Mouse (Mus musculus): Measurements from ENCODE around the gene Galp. TPM values are rescaled to one million over a fixed set of nuclear protein-coding genes. Genes with fewer than 3 reads are reported as not detected.
A peak's percentile ranks its signal among the peaks of the same experiment; 100 is the strongest.
"Not testable (repeated sequence)": the region's sequence is repeated elsewhere in the genome, so short reads cannot be mapped to it uniquely, and the experiment has no call there.

Galp gene
- polyA plus RNA-seq, 1 experiment = not detected

DNA sequence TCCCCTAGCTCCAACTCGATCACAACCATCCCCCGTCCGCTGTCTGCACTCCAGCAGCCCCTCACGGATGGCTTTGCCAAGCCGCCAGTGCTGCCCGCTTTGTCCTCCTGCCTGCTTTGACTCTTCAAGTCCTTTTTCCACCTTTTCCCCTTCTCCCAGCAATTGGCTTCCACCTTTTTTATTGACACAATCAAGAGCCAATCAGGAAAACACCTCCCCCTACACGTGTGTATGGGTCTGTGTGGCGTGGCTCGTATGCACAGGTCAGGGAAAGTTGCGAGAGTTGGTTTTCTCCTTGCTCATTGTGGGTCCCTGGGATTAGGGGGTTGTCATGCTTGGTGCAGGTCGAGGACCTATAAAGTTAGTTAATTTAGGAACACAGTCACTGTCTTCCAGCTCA lies 42.9 kb downstream of the Galp start:
- no peaks in the 10 kb centered on the region for H3K27me3 ChIP-seq (ENCODE audit: control insufficient read depth, insufficient read depth, low read length)
- no peak for DNase-seq
- WGBS = 47% methylated on average over 11 of the region's 11 CpGs

DNA sequence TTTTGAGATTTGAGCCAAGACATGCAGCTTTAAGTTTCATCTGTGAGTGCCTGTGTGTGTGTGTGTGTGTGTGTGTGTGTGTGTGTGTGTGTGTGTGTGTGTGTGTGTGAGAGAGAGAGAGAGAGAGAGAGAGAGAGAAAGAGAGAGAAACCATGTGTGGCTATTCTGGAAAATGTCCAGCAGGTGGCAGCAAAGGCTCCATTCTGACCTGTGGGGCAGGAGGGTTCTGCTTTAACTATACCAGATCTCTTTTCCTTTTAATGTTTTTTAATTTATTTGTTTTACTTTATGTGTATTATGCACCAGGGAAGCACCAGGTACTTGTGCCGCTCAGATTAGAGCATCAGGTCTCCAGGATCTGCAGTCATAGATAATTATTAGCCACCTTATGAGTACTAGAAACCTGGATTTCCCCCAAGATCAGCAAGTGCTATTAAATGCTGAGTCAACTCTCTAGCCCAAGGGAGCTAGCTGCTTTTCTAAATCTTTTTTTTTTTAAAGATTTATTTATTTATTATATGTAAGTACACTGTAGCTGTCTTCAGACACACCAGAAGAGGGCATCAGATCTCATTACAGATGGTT lies 44.0 kb downstream of the Galp start:
- H3K4me3 ChIP-seq (ENCODE audit: control insufficient read depth, insufficient read depth, low read length); H3K27ac ChIP-seq (ENCODE audit: control insufficient read depth, insufficient read depth, low read length); H3K27me3 ChIP-seq (ENCODE audit: control insufficient read depth, insufficient read depth, low read length); H3K4me1 ChIP-seq (replicated peaks; ENCODE audit: control insufficient read depth, insufficient read depth, low read length); H3K36me3 ChIP-seq (ENCODE audit: control insufficient read depth, insufficient read depth, low read length): not testable (repeated sequence)
- peak; percentile 28 for DNase-seq
- WGBS = 21% methylated on average over 1 of the region's 1 CpGs

More for the DNA sequence above, 42.9 kb downstream of the Galp start:
- no peaks in the 10 kb centered on the region for H3K36me3 ChIP-seq (ENCODE audit: control insufficient read depth, insufficient read depth, low read length)
- H3K27ac ChIP-seq (ENCODE audit: control insufficient read depth, insufficient read depth, low read length) = no peak overlapping the region
- no peaks in the 10 kb centered on the region for H3K4me1 ChIP-seq (replicated peaks; ENCODE audit: control insufficient read depth, insufficient read depth, low read length)
- no peak for TF ChIP-seq POLR2A (IDR thresholded peaks at IDR 0.05; ENCODE audit: control insufficient read depth, extremely low read depth, insufficient read depth, low read length, poor library complexity)
- no peak for TF ChIP-seq CTCF (IDR thresholded peaks at IDR 0.05; ENCODE audit: borderline replicate concordance, control insufficient read depth, extremely low read depth, insufficient read depth, low read length, poor library complexity)
- no peak overlapping the region for H3K4me3 ChIP-seq (ENCODE audit: control insufficient read depth, insufficient read depth, low read length)

DNA sequence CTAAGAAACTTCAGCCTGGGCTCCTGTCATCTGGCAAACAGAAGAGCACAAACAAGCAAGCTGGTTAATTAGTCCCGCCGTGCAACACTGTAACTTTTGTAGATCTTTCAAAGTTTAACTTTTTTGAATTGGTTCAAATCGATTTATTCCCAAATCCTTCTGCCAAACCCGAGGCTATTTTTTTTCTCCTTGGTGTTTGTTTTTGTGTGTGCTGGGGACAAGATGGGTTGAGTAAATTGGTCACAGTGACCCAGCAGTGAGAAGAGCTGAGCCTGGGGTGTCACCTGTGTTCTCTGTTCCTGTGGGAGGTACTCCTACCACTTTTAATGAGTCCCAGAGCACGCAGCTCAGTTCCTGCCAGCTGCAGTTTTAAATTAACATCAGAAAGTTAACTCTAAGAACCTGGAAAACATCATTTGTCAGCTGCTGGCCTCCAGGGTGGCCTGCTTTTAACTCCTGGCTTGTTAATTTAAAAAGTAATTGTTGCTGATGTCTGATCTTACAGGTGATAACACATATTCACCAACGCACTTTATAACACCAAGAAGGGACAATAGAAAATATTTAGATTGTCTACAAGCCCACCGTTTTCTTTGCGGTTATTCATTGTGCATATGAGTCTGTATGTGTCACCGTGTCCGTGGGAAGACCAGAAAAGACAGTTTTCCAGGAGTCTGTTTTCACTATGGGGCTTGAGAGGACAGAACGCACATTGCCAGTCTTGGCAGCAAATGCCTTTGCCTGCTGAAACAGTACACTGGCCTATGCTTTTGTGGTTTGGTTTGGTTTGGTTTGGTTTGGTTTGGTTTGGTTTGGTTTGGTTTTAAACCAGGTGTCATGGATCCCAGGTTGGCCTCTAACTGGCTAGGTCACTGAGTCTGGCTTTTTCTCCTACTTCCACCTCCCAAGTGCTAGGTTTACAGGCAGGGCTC lies 47.7 kb downstream of the Galp start:
- TF ChIP-seq CTCF (IDR thresholded peaks at IDR 0.05; ENCODE audit: borderline replicate concordance, control insufficient read depth, extremely low read depth, insufficient read depth, low read length, poor library complexity) = no peak
- Histone ChIP-seq H3K4me1 (replicated peaks; ENCODE audit: control insufficient read depth, insufficient read depth, low read length) (no peaks in the 10 kb centered on the region), H3K4me3 (ENCODE audit: control insufficient read depth, insufficient read depth, low read length) (no peak overlapping the region), H3K27me3 (ENCODE audit: control insufficient read depth, insufficient read depth, low read length) (no peaks in the 10 kb centered on the region), H3K36me3 (ENCODE audit: control insufficient read depth, insufficient read depth, low read length) (no peaks in the 10 kb centered on the region), H3K27ac (ENCODE audit: control insufficient read depth, insufficient read depth, low read length) (no peak overlapping the region)
- no peak for DNase-seq
- WGBS = 57% methylated on average over 11 of the region's 11 CpGs

DNA sequence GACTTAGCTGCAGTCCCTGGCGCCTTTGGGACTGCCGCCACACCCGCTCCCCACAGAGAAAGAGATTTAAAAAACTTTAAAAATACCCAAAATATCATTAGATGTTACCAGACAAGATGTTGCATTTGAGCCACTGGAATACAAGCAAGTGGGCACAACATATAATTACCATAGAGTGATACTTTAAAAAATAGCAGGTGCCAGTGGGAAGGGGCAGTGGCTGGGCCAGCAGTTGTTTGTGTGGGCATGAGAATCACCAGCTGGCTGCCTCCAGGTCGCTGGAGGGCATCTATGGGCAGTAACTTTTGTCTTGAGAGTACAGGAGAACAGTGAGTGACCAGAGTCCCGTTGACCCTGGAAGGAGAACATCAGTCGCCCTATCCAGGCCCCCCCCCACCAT lies 55.5 kb downstream of the Galp start, which contains the start of gene Epp13:
Epp13 (plus strand) TSS at position 301 of the 400 bp plus-strand sequence.
- Histone ChIP-seq H3K4me3 (ENCODE audit: control insufficient read depth, insufficient read depth, low read length) (no peak within 1 kb of the TSS), H3K27ac (ENCODE audit: control insufficient read depth, insufficient read depth, low read length) (no peak within 1 kb of the TSS), H3K27me3 (ENCODE audit: control insufficient read depth, insufficient read depth, low read length) (no peaks in the 10 kb centered on the region), H3K4me1 (replicated peaks; ENCODE audit: control insufficient read depth, insufficient read depth, low read length) (no peaks in the 10 kb centered on the region), H3K36me3 (ENCODE audit: control insufficient read depth, insufficient read depth, low read length) (no peaks in the 10 kb centered on the region)
- 81% methylated on average over 6 of the region's 6 CpGs for WGBS
- no peak for TF ChIP-seq CTCF (IDR thresholded peaks at IDR 0.05; ENCODE audit: borderline replicate concordance, control insufficient read depth, extremely low read depth, insufficient read depth, low read length, poor library complexity)
- no peak for TF ChIP-seq POLR2A (IDR thresholded peaks at IDR 0.05; ENCODE audit: control insufficient read depth, extremely low read depth, insufficient read depth, low read length, poor library complexity)
- DNase-seq = no peak

DNA sequence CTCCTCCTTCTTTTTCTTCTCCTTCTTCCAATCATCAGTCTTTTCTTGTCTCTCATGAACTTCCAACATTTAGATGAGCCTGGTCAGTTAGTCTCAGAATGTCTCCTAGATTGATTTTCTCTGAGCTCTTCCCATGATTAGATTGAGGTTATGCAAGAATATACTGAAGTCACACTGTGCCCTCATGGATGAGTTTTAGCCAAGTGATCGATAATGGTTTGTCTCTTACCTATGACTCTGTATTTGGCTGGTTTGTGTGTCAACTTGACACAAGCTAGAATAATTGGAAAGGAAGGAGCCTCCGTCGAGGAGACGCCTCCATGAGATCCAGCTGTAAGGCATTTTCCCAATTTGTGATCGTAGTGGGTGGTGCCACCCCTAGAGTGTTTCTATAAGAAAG lies 57.6 kb downstream of the Galp start:
- no peaks in the 10 kb centered on the region for H3K36me3 ChIP-seq (ENCODE audit: control insufficient read depth, insufficient read depth, low read length)
- WGBS = 98% methylated on average over 5 of the region's 5 CpGs
- TF ChIP-seq CTCF (IDR thresholded peaks at IDR 0.05; ENCODE audit: borderline replicate concordance, control insufficient read depth, extremely low read depth, insufficient read depth, low read length, poor library complexity) = no peak
- no peak for TF ChIP-seq POLR2A (IDR thresholded peaks at IDR 0.05; ENCODE audit: control insufficient read depth, extremely low read depth, insufficient read depth, low read length, poor library complexity)
- H3K27ac ChIP-seq (ENCODE audit: control insufficient read depth, insufficient read depth, low read length) = no peak overlapping the region
- DNase-seq = no peak
- H3K27me3 ChIP-seq (ENCODE audit: control insufficient read depth, insufficient read depth, low read length) = no peaks in the 10 kb centered on the region
- no peak overlapping the region for H3K4me3 ChIP-seq (ENCODE audit: control insufficient read depth, insufficient read depth, low read length)
- no peaks in the 10 kb centered on the region for H3K4me1 ChIP-seq (replicated peaks; ENCODE audit: control insufficient read depth, insufficient read depth, low read length)

DNA sequence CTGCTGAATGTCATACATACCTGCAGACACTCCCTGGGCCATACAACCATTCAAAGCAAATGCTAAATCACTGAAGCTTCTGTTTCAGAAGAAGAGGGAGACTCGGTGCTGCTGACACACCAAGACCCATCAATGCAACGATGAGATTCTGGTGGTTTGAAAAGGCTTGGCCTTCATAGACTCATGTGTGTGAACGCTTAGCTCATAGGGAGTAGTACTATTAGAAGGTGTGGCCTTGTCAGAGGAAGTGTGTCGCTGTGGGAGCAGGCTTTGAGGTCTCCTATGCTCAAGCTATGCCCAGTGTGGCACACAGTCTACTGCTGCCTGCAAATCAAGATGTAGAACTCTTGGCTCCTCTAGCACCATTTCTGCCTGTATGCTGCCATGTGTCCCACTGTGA lies 60.5 kb downstream of the Galp start:
- no peaks in the 10 kb centered on the region for H3K27me3 ChIP-seq (ENCODE audit: control insufficient read depth, insufficient read depth, low read length)
- TF ChIP-seq POLR2A (IDR thresholded peaks at IDR 0.05; ENCODE audit: control insufficient read depth, extremely low read depth, insufficient read depth, low read length, poor library complexity) = no peak
- no peak for TF ChIP-seq CTCF (IDR thresholded peaks at IDR 0.05; ENCODE audit: borderline replicate concordance, control insufficient read depth, extremely low read depth, insufficient read depth, low read length, poor library complexity)
- no peaks in the 10 kb centered on the region for H3K4me1 ChIP-seq (replicated peaks; ENCODE audit: control insufficient read depth, insufficient read depth, low read length)
- 88% methylated on average over 4 of the region's 4 CpGs for WGBS
- no peak overlapping the region for H3K27ac ChIP-seq (ENCODE audit: control insufficient read depth, insufficient read depth, low read length)
- no peak overlapping the region for H3K4me3 ChIP-seq (ENCODE audit: control insufficient read depth, insufficient read depth, low read length)
- H3K36me3 ChIP-seq (ENCODE audit: control insufficient read depth, insufficient read depth, low read length) = no peaks in the 10 kb centered on the region
- no peak for DNase-seq
